In genomic region chr11:53469294-53469967, GRCm38 (mm10) we compare ENCODE assay signal across 8 mouse cellular contexts. TPM values are rescaled to one million over a fixed set of nuclear protein-coding genes. Genes with fewer than 3 reads are reported as not detected.
DNase-seq lines count a peak whose midpoint lies in the region; ATAC-seq lines count a peak whose summit lies in the region.

No protein-coding gene starts in this region.

- no peak overlapping the region for H3K27ac ChIP-seq in embryonic facial prominence, embryonic 10.5 days (replicated peaks)
- H3K27ac ChIP-seq in forebrain, embryonic 13.5 days: no peak overlapping the region
- H3K27ac ChIP-seq in midbrain, embryonic 11.5 days (ENCODE audit: low read depth, low read length): no peak overlapping the region

- H3K9ac ChIP-seq in forebrain, embryonic 13.5 days: 0 out of 2 replicates have a peak overlapping the region, but pooled peaks have one; percentile 2
- H3K9ac ChIP-seq in midbrain, embryonic 11.5 days (ENCODE audit: low read length): no peak overlapping the region

- peak overlapping the region; percentile 60 for H3K4me2 ChIP-seq in forebrain, embryonic 13.5 days
- H3K4me2 ChIP-seq in midbrain, embryonic 11.5 days: no peak overlapping the region

- 26% methylated on average over 16 of the region's 16 CpGs for WGBS in embryonic facial prominence, embryonic 10.5 days
- 28% methylated on average over 16 of the region's 16 CpGs for WGBS in forebrain, embryonic 13.5 days
- WGBS in midbrain, embryonic 11.5 days: 48% methylated on average over 16 of the region's 16 CpGs

- peak; percentile 20; the same call in 1 of the 2 replicates for ATAC-seq in forebrain, embryonic 13.5 days
- ATAC-seq in midbrain, embryonic 11.5 days (ENCODE audit: low FRiP score): no peak

- peak; percentile 71 for DNase-seq in layer of hippocampus, adult 9-10 months (ENCODE audit: low spot score)
- DNase-seq in layer of hippocampus, postnatal 10 days (ENCODE audit: low spot score in 2 of 2): no peak
- DNase-seq in embryonic facial prominence, embryonic 10.5 days (ENCODE audit: low spot score): no peak
- peak; percentile 82 for DNase-seq in midbrain, embryonic 11.5 days (ENCODE audit: low spot score, missing footprints)
- DNase-seq in kidney, postnatal 25 days: no peak
- DNase-seq in adrenal gland, adult 8-10 months: no peak
- DNase-seq in testis, postnatal 14 days (ENCODE audit: low spot score): no peak

- peak overlapping the region; percentile 42 for H3K4me3 ChIP-seq in embryonic facial prominence, embryonic 10.5 days
- H3K4me3 ChIP-seq in forebrain, embryonic 13.5 days: peak overlapping the region; percentile 17; the same call in 1 of the 2 replicates
- no peak overlapping the region for H3K4me3 ChIP-seq in midbrain, embryonic 11.5 days (ENCODE audit: low read depth, low read length)

- peaks cover 33% of the 10 kb centered on the region for H3K4me1 ChIP-seq in embryonic facial prominence, embryonic 10.5 days
- H3K4me1 ChIP-seq in forebrain, embryonic 13.5 days: peaks cover 23% of the 10 kb centered on the region
- peaks cover 9% of the 10 kb centered on the region for H3K4me1 ChIP-seq in midbrain, embryonic 11.5 days (ENCODE audit: control insufficient read depth, insufficient read depth, low read length)

- no peaks in the 10 kb centered on the region for H3K36me3 ChIP-seq in embryonic facial prominence, embryonic 10.5 days (replicated peaks)
- H3K36me3 ChIP-seq in forebrain, embryonic 13.5 days (ENCODE audit: poor library complexity, severe bottlenecking): no peaks in the 10 kb centered on the region
- H3K36me3 ChIP-seq in midbrain, embryonic 11.5 days (ENCODE audit: control insufficient read depth, insufficient read depth, low read length): no peaks in the 10 kb centered on the region

- peaks cover 98% of the 10 kb centered on the region for H3K27me3 ChIP-seq in embryonic facial prominence, embryonic 10.5 days (replicated peaks; ENCODE audit: low read depth, poor library complexity, severe bottlenecking)
- peaks cover 48% of the 10 kb centered on the region for H3K27me3 ChIP-seq in forebrain, embryonic 13.5 days
- peaks cover 53% of the 10 kb centered on the region for H3K27me3 ChIP-seq in midbrain, embryonic 11.5 days (ENCODE audit: control insufficient read depth, insufficient read depth, low read length)

- H3K9me3 ChIP-seq in embryonic facial prominence, embryonic 10.5 days: no peaks in the 10 kb centered on the region
- H3K9me3 ChIP-seq in forebrain, embryonic 13.5 days (replicated peaks): no peaks in the 10 kb centered on the region
- H3K9me3 ChIP-seq in midbrain, embryonic 11.5 days (ENCODE audit: control insufficient read depth, low read length): no peaks in the 10 kb centered on the region

RNA-seq across cellular contexts. Expression of gene Gm9837, which starts 0.8 kb away (rescaled TPM):
- under 1 TPM in 1 of 2 experiments, not detected in 1; 0.53 TPM for total RNA-seq in layer of hippocampus, postnatal 10 days (2021)
- polyA plus RNA-seq in embryonic facial prominence, embryonic 10.5 days (2016; fragmentation: Nextera tagmentation; extraction: Ambion mirVana): not detected in 2 replicates
- polyA plus RNA-seq in forebrain, embryonic 13.5 days (2015; fragmentation: Nextera tagmentation; extraction: Ambion mirVana): not detected in 2 replicates
- not detected in 2 replicates for polyA plus RNA-seq in midbrain, embryonic 11.5 days (2014; fragmentation: Nextera tagmentation; extraction: Ambion mirVana)
- not detected for total RNA-seq in adrenal gland, adult 8-10 months (2022)

RNA-seq across cellular contexts. Expression of gene Gm9945, which starts 10.5 kb away (rescaled TPM):
- 1 to 10 TPM; 1.1 to 1.5 TPM for total RNA-seq in layer of hippocampus, postnatal 10 days (2021)
- polyA plus RNA-seq in embryonic facial prominence, embryonic 10.5 days (2016; fragmentation: Nextera tagmentation; extraction: Ambion mirVana): 0.16 TPM in 1 of 2 replicates, not detected in the other
- polyA plus RNA-seq in forebrain, embryonic 13.5 days (2015; fragmentation: Nextera tagmentation; extraction: Ambion mirVana): not detected in 2 replicates
- 0.15 TPM in 1 of 2 replicates, not detected in the other for polyA plus RNA-seq in midbrain, embryonic 11.5 days (2014; fragmentation: Nextera tagmentation; extraction: Ambion mirVana)
- total RNA-seq in adrenal gland, adult 8-10 months (2022): not detected

RNA-seq across cellular contexts. Expression of gene Sowaha, which starts 10.6 kb away (rescaled TPM):
- 10 to 100 TPM; 79.9 to 85.1 TPM for total RNA-seq in layer of hippocampus, postnatal 10 days (2021)
- polyA plus RNA-seq in embryonic facial prominence, embryonic 10.5 days (2016; fragmentation: Nextera tagmentation; extraction: Ambion mirVana): 0.44 and 0.82 TPM in 2 replicates
- polyA plus RNA-seq in forebrain, embryonic 13.5 days (2015; fragmentation: Nextera tagmentation; extraction: Ambion mirVana): 0.97 and 1.1 TPM in 2 replicates
- polyA plus RNA-seq in midbrain, embryonic 11.5 days (2014; fragmentation: Nextera tagmentation; extraction: Ambion mirVana): 0.05 and 0.15 TPM in 2 replicates
- total RNA-seq in adrenal gland, adult 8-10 months (2022): 1 to 10 TPM in 1 of 4 experiments, under 1 TPM in 3; 0.32 to 1.0 (median 0.71) TPM

RNA-seq across cellular contexts. Expression of gene Shroom1, which starts 12.4 kb away (rescaled TPM):
- 1 to 10 TPM; 3.1 to 3.2 TPM for total RNA-seq in layer of hippocampus, postnatal 10 days (2021)
- polyA plus RNA-seq in embryonic facial prominence, embryonic 10.5 days (2016; fragmentation: Nextera tagmentation; extraction: Ambion mirVana): 2.3 and 2.4 TPM in 2 replicates
- 1.2 and 1.3 TPM in 2 replicates for polyA plus RNA-seq in forebrain, embryonic 13.5 days (2015; fragmentation: Nextera tagmentation; extraction: Ambion mirVana)
- 1.6 and 1.9 TPM in 2 replicates for polyA plus RNA-seq in midbrain, embryonic 11.5 days (2014; fragmentation: Nextera tagmentation; extraction: Ambion mirVana)
- total RNA-seq in adrenal gland, adult 8-10 months (2022): 1 to 10 TPM; 2.6 to 10.0 (median 7.4) TPM

RNA-seq across cellular contexts. Expression of gene Gm10447, which starts 12.5 kb away (rescaled TPM):
- total RNA-seq in layer of hippocampus, postnatal 10 days (2021): under 1 TPM in 1 of 2 experiments, not detected in 1; 0.21 TPM
- polyA plus RNA-seq in embryonic facial prominence, embryonic 10.5 days (2016; fragmentation: Nextera tagmentation; extraction: Ambion mirVana): 0.16 and 0.19 TPM in 2 replicates
- not detected in 2 replicates for polyA plus RNA-seq in forebrain, embryonic 13.5 days (2015; fragmentation: Nextera tagmentation; extraction: Ambion mirVana)
- not detected in 2 replicates for polyA plus RNA-seq in midbrain, embryonic 11.5 days (2014; fragmentation: Nextera tagmentation; extraction: Ambion mirVana)
- under 1 TPM in 3 of 4 experiments, not detected in 1; 0.21 to 0.59 (median 0.48) TPM for total RNA-seq in adrenal gland, adult 8-10 months (2022)

Comparison
In these comparisons a context has a peak if more than half of its experiments do, and no peak if none do; other contexts are left out.
1. DNase-seq: peak in layer of hippocampus, adult 9-10 months (single experiment) and midbrain, embryonic 11.5 days (single experiment); none in layer of hippocampus, postnatal 10 days (0 of 2), embryonic facial prominence, embryonic 10.5 days (single experiment), kidney, postnatal 25 days (0 of 2), adrenal gland, adult 8-10 months (single experiment) and testis, postnatal 14 days (single experiment).